Mouse (Mus musculus): Measurements from ENCODE around the gene Ppp1r18.

Ppp1r18 gene

DNA sequence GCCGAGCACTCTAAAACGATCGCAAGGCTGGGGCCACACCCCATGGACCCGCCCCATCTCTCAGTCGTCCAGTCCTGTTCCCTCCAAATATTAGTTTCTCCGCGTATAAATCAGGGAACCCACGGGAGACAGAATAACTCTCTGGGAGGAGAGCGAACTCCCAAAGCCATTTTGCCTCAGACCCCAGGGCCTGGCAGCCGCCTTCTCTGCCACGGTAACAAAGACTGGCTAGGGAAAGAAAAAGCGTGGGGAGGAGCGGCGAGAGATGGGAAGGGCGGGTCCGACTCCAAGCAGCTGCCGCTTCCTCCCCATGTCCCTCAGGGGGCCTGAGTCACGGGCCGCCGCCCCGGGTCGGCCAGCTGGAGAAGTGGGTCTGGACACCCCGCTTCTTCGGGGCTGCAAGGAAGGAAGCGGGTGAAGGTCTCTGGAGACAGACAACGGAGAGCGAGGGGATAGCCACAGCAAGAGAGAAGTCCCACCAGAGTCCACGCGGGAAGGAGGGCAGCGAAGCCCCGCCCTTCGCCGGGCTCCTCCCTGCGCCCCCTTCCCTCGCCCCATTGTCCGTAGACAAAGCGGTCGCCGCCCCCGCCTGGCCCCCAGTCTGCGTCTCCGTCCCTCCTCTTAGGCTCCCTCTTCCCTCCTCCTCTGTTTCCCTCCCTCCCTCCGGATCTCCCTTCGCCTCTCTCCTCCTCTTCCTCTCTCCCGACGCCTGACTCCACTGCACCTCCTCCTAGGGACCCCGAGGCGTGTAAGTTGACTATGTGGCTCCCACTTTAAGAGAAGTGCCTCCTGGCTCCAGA is at the start of gene Ppp1r18:
Gene Ppp1r18, plus strand, starts transcription at position 113 of the 800 bp plus-strand sequence.
- DNase-seq = peak; percentile 31 to 58

DNA sequence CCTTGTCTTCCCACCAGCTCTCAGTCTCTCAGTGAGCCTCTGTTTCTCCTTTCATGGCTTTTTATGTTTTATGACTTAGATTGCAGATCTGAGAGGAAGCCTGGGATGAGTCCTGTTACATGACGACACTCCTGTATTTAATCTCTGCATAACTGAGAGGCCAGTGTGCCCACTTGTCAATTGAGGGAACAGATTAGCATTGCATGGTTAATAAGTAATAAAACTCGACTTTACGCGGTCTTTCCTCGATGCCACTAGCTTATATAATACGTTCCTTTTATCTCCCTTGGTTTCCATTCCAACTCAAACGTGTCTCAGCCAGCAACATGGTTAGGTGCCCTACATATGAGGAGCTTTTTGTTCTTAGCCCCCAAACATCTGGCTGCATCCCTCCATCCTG is 49.6 kb upstream of the Ppp1r18 start:
- DNase-seq = no peak

DNA sequence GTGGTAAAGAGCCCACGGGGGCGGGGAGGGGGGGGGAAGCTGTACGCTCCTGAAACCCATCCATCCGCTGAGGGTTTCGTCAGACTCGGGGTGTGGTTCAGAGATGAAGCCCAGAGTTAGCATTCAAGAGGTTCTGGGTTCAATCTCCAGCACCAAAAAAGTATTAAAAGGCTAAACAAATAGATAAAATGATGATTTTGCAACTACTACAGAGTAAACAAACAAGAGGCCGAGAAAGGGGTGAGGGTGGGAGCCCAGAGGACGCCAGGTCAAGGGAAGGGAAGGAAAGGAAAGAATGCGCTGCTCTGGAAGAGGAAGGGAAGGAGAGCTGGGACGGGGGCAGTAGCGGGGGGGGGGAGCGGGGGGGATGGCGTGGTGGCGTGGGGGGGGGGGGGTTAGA is 48.7 kb upstream of the Ppp1r18 start:
- no peak for DNase-seq

DNA sequence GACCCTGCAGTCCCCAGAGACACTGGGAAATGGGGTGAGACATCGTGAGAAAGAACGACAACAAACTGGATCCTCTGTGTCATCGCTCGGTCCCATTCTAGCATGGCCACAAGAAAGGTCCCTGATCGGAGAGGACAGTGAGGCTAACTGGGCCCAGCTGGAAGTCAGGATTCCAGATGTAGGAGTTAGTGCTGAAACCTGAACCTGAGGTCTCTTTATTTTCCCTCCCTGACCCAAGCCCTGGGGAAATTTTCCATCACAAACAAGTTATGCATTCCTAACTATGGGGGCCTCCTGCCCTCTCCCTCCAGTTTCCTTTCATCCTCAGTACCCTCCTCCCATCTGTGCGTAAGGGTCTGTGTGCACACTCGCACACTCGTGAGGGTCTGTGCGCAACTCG is 48.2 kb upstream of the Ppp1r18 start:
- no peak for DNase-seq

DNA sequence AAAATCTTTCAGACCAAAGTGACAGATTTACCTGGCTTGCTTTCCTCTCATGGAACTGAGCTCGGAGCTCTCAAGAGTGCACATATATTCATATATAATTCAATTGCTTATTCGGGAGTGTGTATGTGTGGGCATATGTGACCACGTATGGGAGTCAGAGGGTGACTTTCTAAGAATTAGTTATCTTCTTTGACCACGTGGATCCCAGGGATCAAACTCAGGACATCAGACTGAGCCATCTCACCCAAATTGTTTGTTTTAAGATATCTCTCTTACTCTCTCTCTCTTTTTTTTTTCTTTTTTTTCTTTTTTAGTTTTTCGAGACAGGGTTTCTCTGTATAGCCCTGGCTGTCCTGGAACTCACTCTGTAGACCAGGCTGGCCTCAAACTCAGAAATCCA is 45.3 kb upstream of the Ppp1r18 start:
- no peak for DNase-seq

DNA sequence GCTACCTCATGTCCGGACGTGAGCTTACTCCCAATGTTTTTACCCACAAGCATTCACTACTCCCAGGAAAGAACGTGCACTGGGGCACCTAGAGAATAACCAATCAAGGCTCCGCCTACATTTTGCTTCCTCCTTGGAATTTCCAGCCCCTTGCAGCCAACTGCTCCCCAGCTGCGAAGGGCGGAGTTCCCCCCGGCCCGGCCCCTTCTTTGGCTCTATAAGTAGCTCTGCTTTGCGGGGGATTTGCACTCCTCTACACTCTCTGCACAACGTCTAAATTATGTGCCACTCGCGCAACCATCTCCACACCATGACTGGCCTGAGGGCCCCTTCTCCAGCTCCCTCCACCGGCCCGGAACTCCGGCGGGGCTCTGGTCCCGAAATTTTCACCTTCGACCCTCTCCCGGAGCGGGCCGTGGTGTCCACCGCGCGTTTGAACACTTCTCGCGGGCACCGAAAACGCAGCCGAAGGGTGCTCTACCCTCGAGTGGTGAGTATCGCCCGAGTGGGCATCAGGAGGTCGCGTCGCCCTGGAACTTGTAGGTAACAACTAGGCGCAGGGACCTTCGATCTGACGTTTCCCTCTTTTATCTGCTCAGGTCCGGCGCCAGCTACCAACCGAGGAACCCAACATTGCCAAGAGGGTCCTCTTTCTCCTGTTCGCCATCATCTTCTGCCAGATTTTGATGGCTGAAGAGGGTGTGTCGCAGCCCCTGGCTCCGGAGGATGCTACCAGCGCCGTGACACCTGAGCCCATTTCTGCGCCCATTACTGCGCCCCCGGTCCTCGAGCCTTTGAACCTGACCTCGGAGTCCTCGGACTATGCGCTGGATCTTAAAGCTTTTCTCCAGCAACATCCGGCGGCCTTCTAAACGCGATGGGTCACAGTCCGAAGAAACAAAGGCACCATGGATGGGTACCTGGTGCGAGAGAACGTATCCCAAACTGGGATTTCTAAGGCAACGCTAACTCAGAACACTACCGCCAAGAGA is 43.7 kb upstream of the Ppp1r18 start, which contains the start of gene Ier3:
Gene Ier3, plus strand, starts transcription at position 246 of the 992 bp plus-strand sequence.
- DNase-seq = peak; percentile 70 to 71

DNA sequence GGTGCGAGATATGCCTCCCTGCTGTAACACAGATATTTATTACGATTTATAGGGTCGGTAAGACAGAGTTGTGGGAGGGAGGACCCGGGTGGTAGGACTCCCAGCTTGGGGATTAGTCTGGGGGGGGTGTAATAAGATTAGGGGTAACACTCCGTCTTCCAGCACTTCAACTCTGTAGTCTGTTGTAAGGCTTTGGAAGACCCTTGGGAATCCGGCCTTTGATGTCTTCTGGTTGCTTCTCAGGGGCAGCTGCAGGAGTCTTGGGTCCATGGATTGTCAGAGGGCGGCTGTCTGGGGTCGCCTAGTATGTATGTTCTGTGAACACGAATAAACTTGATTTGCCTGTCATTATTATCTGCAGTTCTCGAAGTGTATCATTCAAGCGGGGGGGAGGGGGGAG is 42.8 kb upstream of the Ppp1r18 start:
- DNase-seq = no peak

DNA sequence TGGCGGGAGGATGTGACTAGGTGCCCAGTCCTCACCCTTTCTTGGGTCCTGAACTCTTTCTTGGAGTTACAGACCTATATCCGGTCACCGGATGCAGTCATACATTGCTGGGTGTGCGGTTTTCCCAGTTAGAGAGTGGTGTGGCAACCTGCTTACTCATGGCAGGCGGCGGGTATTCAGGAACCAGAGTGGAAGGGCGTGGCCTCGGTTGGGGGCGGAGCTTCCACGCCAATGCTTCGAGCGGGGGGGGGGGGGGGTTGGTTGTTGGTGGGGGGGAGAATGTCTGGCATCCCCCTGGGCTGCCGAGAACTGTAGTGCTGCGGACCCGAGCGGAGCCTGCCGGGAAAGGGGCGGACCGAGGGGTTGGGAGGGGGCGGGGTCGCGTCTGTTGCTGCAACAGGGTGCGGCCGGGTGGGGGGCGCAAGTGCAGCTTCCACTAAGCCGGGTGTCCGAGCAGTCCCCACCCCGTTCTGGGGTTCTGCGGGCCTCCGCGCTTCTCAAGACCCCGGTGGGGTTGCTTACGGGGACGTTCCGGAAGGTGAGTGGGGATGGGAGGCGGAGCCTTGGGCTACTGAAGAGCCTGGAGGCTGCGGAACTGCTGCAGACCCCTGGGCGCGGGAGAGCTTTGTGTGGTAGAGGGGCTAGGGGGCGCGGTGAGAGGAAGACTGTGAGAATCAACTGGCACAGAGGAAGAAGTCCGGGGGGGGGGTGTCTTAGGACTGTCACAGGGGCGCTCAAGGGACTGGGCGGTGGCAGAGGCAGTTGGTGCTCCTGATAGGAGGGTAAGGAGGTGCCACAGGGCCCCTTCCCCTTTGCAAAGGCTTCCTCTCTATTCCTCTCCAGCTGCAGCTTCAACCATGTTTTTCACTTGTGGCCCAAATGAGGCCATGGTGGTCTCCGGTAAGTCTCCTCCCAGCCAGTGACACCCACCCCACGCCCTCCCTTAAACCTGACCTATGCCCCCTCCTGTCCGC is 42.1 kb upstream of the Ppp1r18 start, which contains the start of gene Flot1:
Gene Flot1, plus strand, starts transcription at position 267 of the 974 bp plus-strand sequence.
- DNase-seq = peak; percentile 80 to 88

DNA sequence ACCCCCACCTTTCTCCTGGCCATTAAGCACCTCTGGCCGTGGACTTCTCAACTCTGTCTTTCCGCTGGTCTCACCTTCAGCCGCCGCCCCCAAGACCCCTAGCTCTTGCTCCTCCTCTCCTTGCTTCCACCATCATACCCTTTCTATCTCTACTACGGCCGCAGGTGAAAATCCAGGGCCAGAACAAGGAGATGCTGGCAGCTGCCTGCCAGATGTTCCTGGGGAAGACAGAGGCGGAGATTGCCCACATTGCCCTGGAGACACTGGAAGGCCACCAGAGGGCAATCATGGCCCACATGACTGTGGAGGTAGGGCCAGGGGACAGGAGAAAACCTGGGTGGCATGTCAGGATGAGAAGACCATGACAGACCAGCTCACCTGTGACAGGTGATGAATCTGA is 41.0 kb upstream of the Ppp1r18 start:
- no peak for DNase-seq

DNA sequence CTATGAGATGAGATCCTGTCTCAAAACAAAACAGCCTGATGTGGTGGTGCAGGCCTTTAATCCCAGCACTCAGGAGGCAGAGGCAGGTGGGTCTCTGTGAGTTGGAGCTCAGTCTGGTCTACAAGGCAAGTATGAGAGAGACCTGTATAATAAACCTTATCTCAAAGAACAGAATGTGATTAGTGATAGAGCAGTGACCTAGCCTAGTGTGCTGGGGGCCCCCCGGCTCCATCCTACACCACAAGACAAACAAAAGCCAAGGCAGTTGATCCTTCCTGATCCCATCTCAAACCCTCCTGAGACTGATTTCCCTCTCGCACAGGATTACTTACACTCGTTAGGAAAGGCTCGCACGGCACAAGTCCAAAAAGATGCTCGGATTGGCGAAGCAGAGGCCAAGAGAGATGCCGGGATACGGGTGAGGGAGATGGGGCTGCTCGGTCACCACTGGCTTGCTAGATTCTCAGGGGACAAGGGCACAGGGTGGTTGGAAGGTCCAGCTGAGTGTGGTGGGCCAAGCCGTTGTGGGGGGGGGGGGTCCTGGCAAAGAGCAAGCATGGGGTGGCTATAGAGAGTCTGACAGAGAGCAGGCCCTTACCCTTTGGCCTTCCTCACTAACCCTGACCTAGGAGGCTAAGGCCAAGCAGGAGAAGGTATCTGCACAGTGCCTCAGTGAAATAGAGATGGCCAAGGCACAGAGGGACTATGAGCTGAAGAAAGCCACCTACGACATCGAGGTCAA is 40.1 kb upstream of the Ppp1r18 start:
- no peak for DNase-seq

DNA sequence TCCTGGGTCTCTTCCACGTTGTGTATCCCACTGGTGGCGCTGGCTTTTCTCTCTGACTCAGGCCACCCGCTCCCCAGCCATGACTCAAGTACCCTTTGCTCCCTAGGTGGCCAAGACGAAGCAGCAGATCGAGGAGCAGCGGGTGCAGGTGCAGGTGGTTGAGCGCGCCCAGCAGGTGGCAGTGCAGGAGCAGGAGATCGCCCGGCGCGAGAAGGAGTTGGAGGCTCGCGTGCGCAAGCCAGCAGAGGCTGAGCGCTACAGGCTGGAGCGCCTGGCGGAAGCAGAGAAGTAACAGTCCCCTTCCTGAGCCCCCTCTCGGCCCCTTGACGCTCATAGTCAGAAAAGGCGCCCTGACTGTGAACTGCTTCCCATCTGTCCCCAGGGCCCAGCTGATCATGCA is 35.7 kb upstream of the Ppp1r18 start:
- peak; percentile 87 to 90 for DNase-seq

DNA sequence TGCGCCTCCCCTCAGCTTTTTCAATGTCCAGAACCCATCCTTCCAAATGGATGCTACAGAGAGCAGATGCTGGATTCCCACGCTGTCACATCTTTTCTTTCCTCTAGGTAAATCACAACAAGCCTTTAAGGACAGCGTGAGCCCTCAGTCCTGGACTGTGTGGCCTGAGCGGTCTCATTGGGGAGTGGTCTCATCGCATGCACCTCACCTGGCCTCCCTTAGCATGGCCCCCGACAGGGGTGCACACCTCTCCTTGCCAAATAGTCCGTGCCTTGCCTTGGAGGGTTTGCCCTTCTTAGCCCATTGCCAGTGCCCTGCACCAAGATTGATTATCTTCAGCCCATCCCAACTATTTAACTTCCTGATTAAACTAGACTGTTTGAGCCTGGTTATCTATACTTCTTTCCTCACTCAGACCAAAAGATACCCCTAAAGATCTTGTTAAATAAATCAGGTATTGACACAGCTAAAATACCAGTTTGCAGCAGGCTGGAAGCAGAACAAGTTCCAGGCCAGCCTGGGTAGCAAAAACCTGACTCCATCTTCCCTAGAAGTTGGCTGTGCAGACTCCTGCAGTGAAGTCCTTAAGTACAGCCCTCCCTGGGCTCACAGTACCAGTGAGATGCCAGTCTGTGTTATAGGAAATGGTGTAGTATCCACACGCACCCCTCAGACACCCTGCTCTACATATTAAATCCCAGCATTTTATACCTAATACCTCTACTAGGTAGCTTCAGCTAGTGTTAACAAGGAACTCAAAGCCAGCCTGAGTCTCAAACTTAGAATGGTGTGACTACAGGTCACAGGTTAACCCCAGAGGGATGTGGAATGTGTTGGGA is 32.8 kb upstream of the Ppp1r18 start:
- DNase-seq = no peak

DNA sequence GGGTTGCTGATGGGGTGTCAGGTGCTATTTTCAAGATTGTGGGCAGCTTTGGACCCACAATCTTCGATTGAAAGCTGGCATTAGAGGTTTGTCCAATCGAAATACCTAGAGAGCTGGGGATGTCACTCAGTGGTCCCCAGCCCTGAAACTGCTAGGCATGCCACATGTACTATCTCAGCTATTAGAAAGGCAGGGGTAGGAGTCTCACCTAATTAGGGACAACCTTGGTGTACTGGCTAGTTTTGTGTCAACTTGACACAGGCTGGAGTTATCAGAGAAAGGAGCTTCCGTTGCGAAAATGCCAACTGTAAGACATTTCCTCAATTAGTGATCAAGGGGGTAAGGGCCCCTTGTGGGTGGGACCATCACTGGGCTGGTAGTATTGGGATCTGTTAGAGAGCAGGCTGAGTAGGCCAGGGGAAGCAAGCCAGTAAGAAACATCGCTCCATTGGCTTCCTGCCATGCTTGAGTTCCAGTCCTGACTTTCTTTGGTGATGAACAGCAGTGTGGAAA is 32.1 kb upstream of the Ppp1r18 start:
- no peak for DNase-seq

DNA sequence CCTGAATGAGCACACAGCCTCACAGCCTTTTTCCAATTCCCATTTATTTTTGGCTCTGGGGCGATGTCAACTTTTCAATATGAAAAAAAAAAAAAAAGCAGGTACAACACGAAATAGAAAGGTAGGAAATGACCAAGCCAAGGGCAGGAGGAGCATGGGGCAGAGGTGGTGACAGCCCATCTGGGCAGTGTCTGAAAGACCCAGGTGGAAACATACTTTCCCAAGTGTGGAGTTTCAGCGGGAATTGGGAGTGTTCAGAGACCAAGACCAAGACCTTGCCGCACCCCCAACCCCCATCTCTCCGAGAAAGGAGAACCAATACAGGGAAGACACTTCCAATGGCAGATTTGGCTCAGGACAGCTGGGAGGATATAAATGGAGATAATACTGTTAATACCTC is 31.5 kb upstream of the Ppp1r18 start:
- no peak for DNase-seq

DNA sequence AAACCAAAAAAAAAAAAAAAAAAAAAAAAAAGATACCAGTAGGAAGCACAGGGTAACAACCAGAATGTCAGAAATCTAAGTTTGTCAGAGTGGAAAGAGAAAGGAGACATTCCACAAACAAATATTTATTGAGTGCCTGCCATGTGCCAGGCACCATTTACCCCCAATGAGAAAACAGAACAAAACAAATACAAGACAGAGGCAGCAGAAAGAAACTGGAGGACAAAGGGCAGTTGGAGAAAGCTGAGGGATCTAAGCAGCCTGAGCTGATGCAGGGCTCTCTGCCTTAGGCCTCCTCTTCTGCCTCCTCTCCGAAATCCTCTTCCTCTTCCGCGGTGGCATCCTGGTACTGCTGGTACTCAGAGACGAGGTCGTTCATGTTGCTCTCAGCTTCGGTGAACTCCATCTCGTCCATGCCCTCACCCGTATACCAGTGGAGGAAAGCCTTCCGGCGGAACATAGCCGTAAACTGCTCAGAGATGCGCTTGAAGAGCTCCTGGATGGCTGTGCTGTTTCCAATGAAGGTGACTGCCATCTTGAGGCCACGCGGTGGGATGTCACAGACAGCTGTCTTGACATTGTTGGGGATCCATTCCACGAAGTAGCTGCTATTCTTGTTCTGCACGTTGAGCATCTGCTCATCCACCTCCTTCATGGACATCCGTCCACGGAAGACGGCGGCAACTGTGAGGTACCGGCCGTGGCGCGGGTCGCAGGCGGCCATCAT is 30.5 kb upstream of the Ppp1r18 start:
- DNase-seq = peak in 1 of 2 experiments; percentile 53

DNA sequence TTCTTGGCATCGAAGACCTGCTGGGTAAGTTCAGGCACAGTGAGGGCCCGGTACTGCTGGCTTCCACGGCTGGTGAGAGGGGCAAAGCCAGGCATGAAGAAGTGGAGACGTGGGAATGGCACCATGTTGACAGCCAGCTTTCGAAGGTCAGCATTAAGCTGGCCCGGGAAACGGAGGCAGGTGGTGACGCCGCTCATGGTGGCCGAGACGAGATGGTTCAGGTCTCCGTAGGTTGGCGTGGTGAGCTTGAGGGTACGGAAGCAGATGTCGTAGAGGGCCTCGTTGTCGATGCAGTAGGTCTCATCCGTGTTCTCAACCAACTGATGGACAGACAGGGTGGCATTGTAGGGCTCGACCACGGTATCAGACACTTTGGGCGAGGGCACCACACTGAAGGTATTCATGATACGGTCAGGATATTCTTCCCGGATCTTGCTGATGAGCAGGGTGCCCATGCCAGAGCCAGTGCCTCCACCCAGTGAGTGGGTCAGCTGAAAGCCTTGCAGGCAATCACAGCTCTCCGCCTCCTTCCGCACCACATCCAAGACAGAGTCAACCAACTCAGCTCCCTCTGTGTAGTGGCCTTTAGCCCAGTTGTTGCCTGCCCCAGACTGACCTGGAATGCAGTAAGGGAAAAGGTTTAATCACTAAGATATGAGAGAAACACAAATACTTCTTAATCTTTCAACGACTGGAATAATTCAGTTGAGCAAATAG is 29.8 kb upstream of the Ppp1r18 start:
- DNase-seq = peak; percentile 47 to 57

DNA sequence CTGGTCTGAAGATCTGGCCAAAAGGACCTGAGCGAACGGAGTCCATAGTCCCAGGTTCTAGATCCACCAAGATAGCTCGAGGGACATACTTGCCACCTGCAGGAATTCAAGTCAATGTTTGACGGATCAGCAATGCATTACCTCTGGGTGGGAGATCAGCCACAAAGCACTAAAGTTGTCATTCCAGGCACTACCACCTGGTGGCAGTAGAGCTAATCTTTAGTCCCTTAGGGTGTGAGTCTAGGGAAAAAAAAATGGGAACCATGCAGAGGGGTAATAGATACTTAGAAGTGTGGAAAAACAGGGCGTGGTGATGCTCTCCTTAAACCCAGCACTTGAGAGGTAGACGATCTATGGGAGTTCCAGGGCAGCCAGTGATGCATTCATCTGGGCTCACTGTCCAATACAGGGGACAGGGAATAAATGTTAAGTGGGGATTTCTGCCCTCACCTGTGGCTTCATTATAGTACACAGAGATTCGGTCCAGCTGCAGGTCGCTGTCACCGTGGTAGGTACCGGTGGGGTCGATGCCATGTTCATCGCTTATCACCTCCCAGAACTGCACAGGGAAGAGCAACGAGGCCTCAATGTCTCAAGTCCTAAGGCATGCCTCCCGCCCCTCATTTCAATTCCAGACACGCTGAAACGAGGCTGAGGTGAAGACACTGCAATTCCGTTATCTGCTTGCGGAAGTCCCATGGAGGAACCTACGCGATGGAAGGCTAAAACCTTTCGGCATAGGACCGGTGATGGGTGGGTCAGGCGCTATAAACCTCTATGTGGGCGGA is 29.0 kb upstream of the Ppp1r18 start:
- peak; percentile 88 to 93 for DNase-seq

DNA sequence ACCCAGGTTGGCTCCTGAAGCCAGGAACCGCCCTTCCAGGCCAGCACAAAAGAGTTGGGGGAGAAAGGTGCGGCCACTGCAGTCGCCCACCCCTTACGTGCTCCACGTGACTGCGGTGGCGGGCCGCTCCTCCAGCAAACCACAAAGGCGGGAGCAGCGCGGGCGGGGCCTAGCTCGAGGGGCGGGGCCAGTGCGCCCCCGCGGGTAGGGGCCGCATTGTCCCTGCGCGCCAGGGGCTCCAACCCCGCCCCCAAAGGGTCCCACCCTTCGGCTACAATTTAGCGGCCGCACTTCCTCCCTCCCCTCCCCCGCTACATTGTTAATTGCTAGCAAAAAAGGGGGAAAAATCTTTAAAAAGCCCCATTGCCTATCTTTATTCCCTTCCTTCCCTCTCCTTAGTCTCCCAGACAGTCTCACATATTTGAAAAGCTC is 28.4 kb upstream of the Ppp1r18 start:
- peak; percentile 77 to 87 for DNase-seq

Data from cerebellum, postnatal 25 days (tissue).